Mouse (Mus musculus): Measurements from ENCODE around the gene Tubgcp2. TPM values are rescaled to one million over a fixed set of nuclear protein-coding genes. Genes with fewer than 3 reads are reported as not detected.

The Tubgcp2 gene
- polyA plus RNA-seq, 1 experiment from 2014 or later = 28.8 TPM

DNA sequence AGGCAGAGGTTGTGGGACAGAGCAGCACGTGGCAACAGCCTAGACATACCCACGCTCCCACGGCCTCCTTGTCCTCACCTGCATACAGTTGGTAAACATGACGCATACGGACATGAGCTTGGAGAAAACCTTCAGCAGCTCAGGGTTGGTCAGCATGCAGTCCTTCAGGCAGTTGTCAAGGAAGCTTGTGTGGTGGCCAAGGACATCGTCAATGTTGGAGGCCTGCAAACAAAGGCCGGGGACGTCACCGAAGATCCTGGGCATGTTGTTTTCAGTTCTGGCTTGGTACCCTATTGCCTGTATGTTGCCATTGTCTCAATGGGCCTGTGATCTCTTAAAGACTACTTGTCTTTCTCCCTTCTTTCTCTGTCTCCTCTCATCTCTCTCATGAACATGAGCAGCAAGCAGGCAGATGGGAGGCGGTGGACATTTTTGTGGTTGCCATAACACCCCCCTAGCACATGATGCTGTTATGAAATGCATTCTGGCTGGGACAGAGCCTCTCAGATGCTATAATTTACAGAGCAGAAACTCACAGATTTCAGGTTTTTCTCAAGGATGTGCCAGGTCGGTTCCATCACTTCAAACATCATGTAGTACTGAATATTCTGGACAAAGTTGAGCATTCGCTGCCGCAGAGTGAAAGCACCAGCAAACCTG, 37.6 kb downstream of the Tubgcp2 start:
- Histone ChIP-seq H3K4me3 (replicated peaks) (no peak overlapping the region), H3K27ac (no peak overlapping the region), H3K9me3 (replicated peaks) (no peaks in the 10 kb centered on the region), H3K4me2 (no peak overlapping the region), H3K27me3 (no peaks in the 10 kb centered on the region), H3K4me1 (replicated peaks) (no peaks in the 10 kb centered on the region), H3K36me3 (peaks cover 82% of the 10 kb centered on the region), H3K9ac (no peak overlapping the region)
- WGBS (ENCODE audit: insufficient replicate concordance) = 89% methylated on average over 13 of the region's 13 CpGs
- DNase-seq = no peak
- no peak for ATAC-seq (ENCODE audit: low read depth)

DNA sequence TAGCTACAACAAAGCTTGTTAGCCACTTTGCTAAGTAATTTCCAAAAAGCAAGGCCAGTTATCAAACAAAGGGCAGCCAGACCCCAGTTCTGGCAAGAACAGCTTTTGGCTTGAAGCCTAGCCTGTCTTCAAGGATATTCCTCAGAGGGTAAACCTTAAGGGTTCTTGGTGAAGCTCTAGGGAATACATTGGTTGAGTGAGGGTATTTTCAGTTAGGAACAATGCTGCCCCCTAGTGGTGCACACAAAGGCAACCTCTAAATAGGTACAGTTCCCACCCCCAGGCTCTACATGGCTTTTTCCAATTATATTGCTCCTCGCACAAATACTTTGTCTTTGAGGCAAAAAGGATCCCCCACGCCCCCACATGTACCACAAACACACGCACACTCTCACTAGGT, 41.8 kb downstream of the Tubgcp2 start:
- Histone ChIP-seq H3K36me3 (peaks cover 46% of the 10 kb centered on the region), H3K4me3 (replicated peaks) (no peak overlapping the region), H3K9ac (no peak overlapping the region), H3K27me3 (no peaks in the 10 kb centered on the region), H3K4me2 (no peak overlapping the region), H3K27ac (no peak overlapping the region), H3K4me1 (replicated peaks) (peaks cover 10% of the 10 kb centered on the region), H3K9me3 (replicated peaks) (no peaks in the 10 kb centered on the region)
- ATAC-seq (ENCODE audit: low read depth) = no peak
- no peak for DNase-seq
- 20% methylated on average over 3 of the region's 3 CpGs for WGBS (ENCODE audit: insufficient replicate concordance)

DNA sequence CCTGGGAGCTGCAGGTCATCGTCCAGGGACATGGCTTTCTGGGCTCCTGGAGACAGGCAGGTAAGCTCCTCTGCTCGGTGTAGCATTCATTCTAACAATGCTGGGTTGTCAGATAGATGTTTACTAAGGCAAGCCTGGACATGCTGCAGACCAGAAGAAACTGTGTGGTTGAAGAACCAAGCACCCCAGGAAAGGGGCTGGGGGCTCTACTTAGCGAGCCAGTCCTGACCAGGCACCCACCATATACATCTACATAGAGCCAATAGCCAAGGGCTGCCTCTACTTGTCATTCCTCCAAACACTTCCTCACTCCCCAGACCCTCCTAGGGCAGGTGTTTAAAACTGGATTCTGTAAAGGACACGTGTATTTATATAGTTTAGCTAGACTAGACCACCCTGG, 42.3 kb downstream of the Tubgcp2 start:
- no peaks in the 10 kb centered on the region for H3K27me3 ChIP-seq
- ATAC-seq (ENCODE audit: low read depth) (no peak), DNase-seq (no peak)
- no peaks in the 10 kb centered on the region for H3K9me3 ChIP-seq (replicated peaks)
- 61% methylated on average over 4 of the region's 4 CpGs for WGBS (ENCODE audit: insufficient replicate concordance)
- no peak overlapping the region for H3K9ac ChIP-seq
- H3K36me3 ChIP-seq = peaks cover 41% of the 10 kb centered on the region
- H3K4me1 ChIP-seq (replicated peaks) = peaks cover 10% of the 10 kb centered on the region
- H3K27ac ChIP-seq = no peak overlapping the region
- no peak overlapping the region for H3K4me3 ChIP-seq (replicated peaks)
- no peak overlapping the region for H3K4me2 ChIP-seq

DNA sequence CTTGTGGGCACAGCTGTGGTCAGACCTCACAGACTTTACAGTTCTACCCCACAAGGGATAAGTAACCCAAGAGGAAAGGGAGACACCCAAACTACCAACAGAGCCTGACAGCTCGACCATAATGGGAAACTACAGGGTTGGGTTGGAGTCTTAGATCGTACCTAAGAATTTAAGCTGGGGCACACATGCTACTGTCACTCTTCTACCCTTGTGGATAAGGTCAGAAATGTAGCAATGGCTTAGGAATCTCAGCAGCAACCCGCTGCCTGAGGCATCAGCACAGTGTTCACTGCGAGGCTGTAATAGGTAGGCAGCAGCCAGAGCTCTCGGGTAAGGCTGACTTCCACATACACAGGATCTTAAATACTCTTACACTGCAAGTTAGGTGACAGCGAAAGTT, 42.9 kb downstream of the Tubgcp2 start:
- Histone ChIP-seq H3K4me1 (replicated peaks) (peaks cover 10% of the 10 kb centered on the region), H3K4me2 (no peak overlapping the region), H3K9ac (no peak overlapping the region), H3K27me3 (no peaks in the 10 kb centered on the region), H3K36me3 (peaks cover 34% of the 10 kb centered on the region), H3K27ac (no peak overlapping the region), H3K4me3 (replicated peaks) (no peak overlapping the region), H3K9me3 (replicated peaks) (no peaks in the 10 kb centered on the region)
- no peak for DNase-seq
- 75% methylated on average over 6 of the region's 6 CpGs for WGBS (ENCODE audit: insufficient replicate concordance)
- no peak for ATAC-seq (ENCODE audit: low read depth)

DNA sequence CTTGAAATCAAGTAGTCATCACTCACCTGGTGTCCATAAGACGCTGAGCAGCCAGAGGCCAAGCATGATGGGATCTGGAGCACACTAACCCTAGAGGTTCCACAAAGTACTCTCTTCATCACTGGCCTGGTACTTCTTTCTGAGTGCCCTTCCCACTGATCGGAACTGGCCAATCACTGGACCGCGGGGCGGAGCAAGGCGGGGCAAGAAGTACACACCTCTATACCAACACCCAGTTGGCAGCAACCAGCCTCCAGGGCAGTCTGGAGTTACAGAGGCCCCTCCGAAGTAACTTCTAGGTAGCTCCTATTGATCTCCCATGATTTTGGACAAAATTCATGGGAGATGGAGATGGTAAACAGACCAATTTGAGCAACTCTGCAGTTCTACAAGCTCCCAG, 44.1 kb downstream of the Tubgcp2 start, which contains the start of gene Adam8:
TSS of gene Adam8 (minus strand) at position 157 of the 400 bp plus-strand sequence.
- Histone ChIP-seq H3K9ac (no peak within 1 kb of the TSS), H3K4me2 (no peak within 1 kb of the TSS), H3K9me3 (replicated peaks) (no peaks in the 10 kb centered on the region), H3K36me3 (peaks cover 23% of the 10 kb centered on the region), H3K4me1 (replicated peaks) (peaks cover 10% of the 10 kb centered on the region), H3K27me3 (no peaks in the 10 kb centered on the region), H3K27ac (no peak within 1 kb of the TSS), H3K4me3 (replicated peaks) (no peak within 1 kb of the TSS)
- 20% methylated on average over 7 of the region's 7 CpGs for WGBS (ENCODE audit: insufficient replicate concordance)
- ATAC-seq (ENCODE audit: low read depth) (peak; percentile 80), DNase-seq (peak; percentile 38)

DNA sequence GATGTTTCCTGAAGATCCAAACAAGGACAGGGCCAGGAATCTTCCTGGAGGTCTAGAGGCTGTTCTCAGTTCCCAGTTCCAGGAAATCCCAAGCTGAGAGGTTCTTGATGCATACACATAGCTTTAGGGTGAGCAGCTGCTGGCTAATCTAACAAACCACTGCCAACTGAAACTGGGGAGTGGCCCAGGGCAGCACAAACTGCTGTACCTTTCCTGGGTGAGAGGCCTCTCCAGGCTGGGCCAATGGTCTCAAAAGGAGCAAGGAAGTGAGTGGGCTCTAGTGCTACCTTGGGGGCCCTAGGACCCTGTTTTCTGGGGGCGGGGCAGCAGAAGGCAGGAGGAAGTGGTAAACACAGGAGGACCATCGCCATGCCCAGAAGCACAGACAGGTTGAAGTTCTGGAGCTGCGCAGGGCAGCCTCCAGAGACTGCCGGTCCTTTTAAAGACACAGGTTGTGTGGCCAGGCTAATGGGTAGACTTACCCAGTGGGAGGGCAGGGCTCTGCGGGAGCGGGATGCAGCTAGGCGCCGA, 45.5 kb downstream of the Tubgcp2 start:
- no peak overlapping the region for H3K27ac ChIP-seq
- DNase-seq = no peak
- H3K4me1 ChIP-seq (replicated peaks) = peaks cover 10% of the 10 kb centered on the region
- H3K9ac ChIP-seq = no peak overlapping the region
- peaks cover 8% of the 10 kb centered on the region for H3K36me3 ChIP-seq
- no peak overlapping the region for H3K4me3 ChIP-seq (replicated peaks)
- ATAC-seq (ENCODE audit: low read depth) = no peak
- no peak overlapping the region for H3K4me2 ChIP-seq
- WGBS (ENCODE audit: insufficient replicate concordance) = 57% methylated on average over 8 of the region's 8 CpGs
- no peaks in the 10 kb centered on the region for H3K27me3 ChIP-seq
- no peaks in the 10 kb centered on the region for H3K9me3 ChIP-seq (replicated peaks)

DNA sequence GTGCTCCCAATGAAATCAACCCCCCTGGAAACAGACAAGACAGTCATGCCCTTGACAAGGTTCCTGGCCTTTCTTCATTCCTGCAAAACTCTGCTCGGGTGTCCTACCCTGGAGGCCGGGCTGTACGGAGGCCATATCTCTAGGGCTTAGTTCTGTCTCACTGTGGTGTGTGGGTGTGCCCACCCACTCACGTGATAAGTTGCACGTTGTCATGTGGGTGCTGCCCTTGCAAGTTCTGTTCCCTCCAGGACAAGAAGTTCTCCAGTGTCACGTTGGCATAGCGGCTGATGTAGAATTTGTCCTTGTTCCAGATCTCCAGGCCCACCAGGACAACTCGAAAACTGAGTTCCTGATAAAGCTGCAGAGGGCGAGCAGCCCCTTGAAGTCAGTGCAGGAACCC, 48.2 kb downstream of the Tubgcp2 start:
- H3K27me3 ChIP-seq = no peaks in the 10 kb centered on the region
- no peaks in the 10 kb centered on the region for H3K9me3 ChIP-seq (replicated peaks)
- peaks cover 10% of the 10 kb centered on the region for H3K4me1 ChIP-seq (replicated peaks)
- ATAC-seq (ENCODE audit: low read depth) (no peak), DNase-seq (no peak)
- H3K27ac ChIP-seq = no peak overlapping the region
- H3K36me3 ChIP-seq = no peaks in the 10 kb centered on the region
- no peak overlapping the region for H3K9ac ChIP-seq
- 57% methylated on average over 9 of the region's 9 CpGs for WGBS (ENCODE audit: insufficient replicate concordance)
- no peak overlapping the region for H3K4me2 ChIP-seq
- no peak overlapping the region for H3K4me3 ChIP-seq (replicated peaks)

DNA sequence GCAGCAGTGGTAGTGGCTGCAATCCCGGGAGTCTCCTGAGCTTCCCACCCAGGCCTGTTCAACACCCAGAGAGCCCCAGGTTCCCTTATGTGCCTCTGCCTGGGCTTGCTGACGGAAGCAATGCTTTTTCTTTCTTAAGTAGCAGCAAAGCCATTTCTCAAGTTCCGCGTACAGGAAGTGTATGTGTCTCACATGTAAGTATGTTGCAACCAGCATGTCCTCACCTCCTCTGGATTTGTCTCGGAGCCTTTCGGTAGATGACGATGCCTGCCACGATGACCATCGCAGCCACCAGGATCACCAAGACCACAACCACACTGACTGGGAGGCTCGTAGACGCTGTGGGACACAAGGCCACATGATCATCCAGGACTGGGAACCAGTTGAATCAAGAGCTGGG, 52.0 kb downstream of the Tubgcp2 start:
- WGBS (ENCODE audit: insufficient replicate concordance) = 74% methylated on average over 11 of the region's 11 CpGs
- H3K9ac ChIP-seq = no peak overlapping the region
- H3K4me2 ChIP-seq = no peak overlapping the region
- H3K27ac ChIP-seq = no peak overlapping the region
- no peaks in the 10 kb centered on the region for H3K4me1 ChIP-seq (replicated peaks)
- ATAC-seq (ENCODE audit: low read depth) = no peak
- no peak for DNase-seq
- H3K9me3 ChIP-seq (replicated peaks) = no peaks in the 10 kb centered on the region
- no peaks in the 10 kb centered on the region for H3K27me3 ChIP-seq
- no peak overlapping the region for H3K4me3 ChIP-seq (replicated peaks)
- H3K36me3 ChIP-seq = no peaks in the 10 kb centered on the region

DNA sequence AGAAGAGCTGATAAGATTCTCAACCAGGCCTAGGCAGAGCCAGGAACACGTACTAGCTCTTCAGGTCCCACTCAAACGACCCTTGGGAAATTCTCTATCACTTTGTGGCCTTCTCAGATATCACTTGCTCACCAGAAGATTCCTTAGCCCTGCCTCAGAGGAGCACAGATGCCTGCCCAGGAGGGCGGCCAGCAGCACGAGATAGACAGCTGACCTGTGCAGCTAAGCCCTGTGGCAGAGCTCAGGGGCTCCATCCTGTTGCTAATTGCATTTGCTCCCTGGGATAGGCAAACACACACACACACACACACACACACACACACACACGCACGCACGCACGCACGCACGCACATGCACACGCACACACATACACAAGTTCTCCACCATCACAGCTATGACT, 54.4 kb downstream of the Tubgcp2 start:
- Histone ChIP-seq H3K4me2 (no peak overlapping the region), H3K4me1 (replicated peaks) (peaks cover 12% of the 10 kb centered on the region), H3K4me3 (replicated peaks) (no peak overlapping the region), H3K9ac (no peak overlapping the region), H3K27ac (no peak overlapping the region), H3K27me3 (no peaks in the 10 kb centered on the region), H3K36me3 (no peaks in the 10 kb centered on the region), H3K9me3 (replicated peaks) (no peaks in the 10 kb centered on the region)
- 68% methylated on average over 11 of the region's 11 CpGs for WGBS (ENCODE audit: insufficient replicate concordance)
- ATAC-seq (ENCODE audit: low read depth) = no peak
- no peak for DNase-seq

DNA sequence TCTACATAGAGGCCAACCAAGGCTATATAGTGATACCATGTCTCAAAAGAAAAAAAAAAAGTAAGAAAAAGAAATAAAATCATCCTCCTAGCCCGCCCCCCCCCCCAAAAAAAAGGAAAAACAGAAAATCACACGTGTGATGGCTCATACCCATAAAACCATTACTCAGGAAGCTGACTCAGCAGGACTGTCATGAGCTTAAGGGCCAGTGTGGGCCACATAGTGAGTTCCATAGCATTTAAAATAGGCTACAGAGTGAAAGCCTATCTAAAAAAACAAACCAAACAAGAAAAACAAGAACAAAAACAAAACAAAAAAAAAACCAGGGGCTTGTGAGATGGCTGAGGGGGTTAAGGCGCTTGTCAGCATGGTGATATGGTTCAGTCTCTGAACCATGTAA, 55.7 kb downstream of the Tubgcp2 start:
- H3K36me3 ChIP-seq = no peaks in the 10 kb centered on the region
- no peak overlapping the region for H3K27ac ChIP-seq
- peaks cover 12% of the 10 kb centered on the region for H3K4me1 ChIP-seq (replicated peaks)
- H3K27me3 ChIP-seq = no peaks in the 10 kb centered on the region
- H3K9ac ChIP-seq = no peak overlapping the region
- no peak overlapping the region for H3K4me2 ChIP-seq
- H3K9me3 ChIP-seq (replicated peaks) = no peaks in the 10 kb centered on the region
- DNase-seq = no peak
- no peak for ATAC-seq (ENCODE audit: low read depth)
- 33% methylated on average over 3 of the region's 3 CpGs for WGBS (ENCODE audit: insufficient replicate concordance)
- no peak overlapping the region for H3K4me3 ChIP-seq (replicated peaks)

DNA sequence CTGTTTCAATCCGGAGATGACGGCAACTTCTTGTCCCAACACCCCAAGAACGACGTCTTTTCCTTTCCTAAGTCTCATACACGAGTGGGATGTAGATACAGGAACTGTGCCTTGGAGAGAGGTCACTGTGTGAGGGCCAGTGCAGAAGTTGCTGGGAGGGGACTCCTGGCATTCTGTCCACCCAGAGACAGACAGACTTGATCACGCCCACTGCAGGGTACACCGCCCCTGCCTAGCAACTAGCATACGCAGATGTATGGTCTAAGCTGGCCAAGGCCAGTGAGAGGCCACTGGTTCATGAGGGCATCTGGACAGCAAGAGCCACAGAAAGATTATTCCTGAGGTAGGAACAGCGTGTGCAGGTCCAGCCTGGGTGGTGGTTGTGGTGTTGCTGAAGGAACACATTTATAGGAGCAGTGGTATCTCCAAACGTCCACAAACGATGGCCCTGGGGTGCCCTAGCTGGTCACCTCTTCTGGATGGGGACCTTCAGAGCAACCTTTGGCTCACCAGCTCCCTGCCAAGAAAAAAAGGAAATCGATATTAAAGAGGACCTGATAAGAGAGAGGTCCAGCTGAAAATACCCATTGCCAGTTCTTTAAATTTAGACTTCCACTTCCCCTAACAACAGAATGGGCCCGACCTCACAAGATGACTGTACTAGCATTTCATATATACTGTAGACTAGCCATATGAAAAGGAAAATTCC, 57.3 kb downstream of the Tubgcp2 start:
- H3K27me3 ChIP-seq = no peaks in the 10 kb centered on the region

More for the DNA sequence above, 57.3 kb downstream of the Tubgcp2 start:
- Histone ChIP-seq H3K9ac (no peak overlapping the region), H3K4me2 (peak overlapping the region; percentile 79), H3K4me1 (replicated peaks) (peaks cover 12% of the 10 kb centered on the region), H3K36me3 (no peaks in the 10 kb centered on the region), H3K4me3 (replicated peaks) (peak overlapping the region; percentile 58), H3K9me3 (replicated peaks) (no peaks in the 10 kb centered on the region), H3K27ac (no peak overlapping the region)
- 32% methylated on average over 13 of the region's 13 CpGs for WGBS (ENCODE audit: insufficient replicate concordance)
- DNase-seq (no peak), ATAC-seq (ENCODE audit: low read depth) (peak; percentile 17; the same call in 1 of the 2 replicates)
